Mouse (Mus musculus) lung, adult 2 months (tissue): ENCODE measurements around the gene Itgb8. TPM values are rescaled to one million over a fixed set of nuclear protein-coding genes. Genes with fewer than 3 reads are reported as not detected.
A peak's percentile ranks its signal among the peaks of the same experiment; 100 is the strongest.

Experiments
- DNase-seq: peaks from one replicate; pipeline ENCODE4 v3.0.0; 2022
- H3K4me1 ChIP-seq: fragments of 200-500 bp; 2 replicates; pipeline ENCODE4 v1.6.1; 2011; ENCODE audit warnings: low read length; ENCODE audit not compliant: control insufficient read depth, insufficient read depth
- H3K4me3 ChIP-seq: fragments of 200-500 bp; replicated peaks from 2 replicates; pipeline ENCODE3; 2011; ENCODE audit warnings: low read depth, mild to moderate bottlenecking, control low read depth, low read length; ENCODE audit errors: extremely low read depth
- CTCF ChIP-seq: fragments of 200-500 bp; IDR thresholded peaks from 2 replicates; pipeline ENCODE4 v1.5.1; 2011; ENCODE audit warnings: mild to moderate bottlenecking, low read length, control low read depth; ENCODE audit not compliant: insufficient read depth
- POLR2A ChIP-seq: fragments of 200-500 bp; IDR thresholded peaks from 2 replicates; pipeline ENCODE4 v1.6.1; 2011; ENCODE audit warnings: low read depth, mild to moderate bottlenecking, control low read depth, low read length, borderline replicate concordance; ENCODE audit errors: extremely low read depth
- WGBS: fragments of 180-500 bp; shearing (Covaris S2); methylation state at CpG from one replicate; pipeline ENCODE4 v1.1.7; 2018; 5-methylcytosine and 5-hydroxymethylcytosine counted together
- polyA plus RNA-seq: library from polyadenylated mRNA; depleted of rRNA; stranded (reverse); fragments of >200 nt; gene quantifications from 2 replicates; pipeline ENCODE4 v1.2.3, GENCODE M21; 2012; rRNA removed

The Itgb8 gene
- polyA plus RNA-seq, 1 experiment, result 0.41 TPM

GRCm38 (mm10) chr12:119157686-119158085, 80.9 kb downstream of the Itgb8 start:
- WGBS, result 89% methylated on average over 2 of the region's 2 CpGs
- TF ChIP-seq CTCF (no peak), POLR2A (no peak)
- Histone ChIP-seq H3K4me1 (no peaks in the 10 kb centered on the region), H3K4me3 (no peak overlapping the region)
- DNase-seq, result no peak

- H3K4me3 ChIP-seq, result peak overlapping the region; percentile 34
- no peaks in the 10 kb centered on the region for H3K4me1 ChIP-seq
- no peak for DNase-seq
- WGBS, result 46% methylated on average over 3 of the region's 3 CpGs
- TF ChIP-seq CTCF (no peak), POLR2A (no peak)
Observed at GRCm38 (mm10) chr12:119157068-119157467, 81.5 kb downstream of the Itgb8 start.

- DNase-seq, result no peak
- no peaks in the 10 kb centered on the region for H3K4me1 ChIP-seq
- TF ChIP-seq CTCF (no peak), POLR2A (no peak)
- no peak overlapping the region for H3K4me3 ChIP-seq
- 56% methylated on average over 4 of the region's 4 CpGs for WGBS
Observed at GRCm38 (mm10) chr12:119155566-119155965, 83.0 kb downstream of the Itgb8 start.

GRCm38 (mm10) chr12:119150956-119151355, 87.6 kb downstream of the Itgb8 start:
- H3K4me3 ChIP-seq, result no peak overlapping the region
- no peaks in the 10 kb centered on the region for H3K4me1 ChIP-seq
- no peak for DNase-seq
- TF ChIP-seq CTCF, result no peak
- TF ChIP-seq POLR2A, result no peak
- 93% methylated on average over 2 of the region's 2 CpGs for WGBS

- WGBS, result 60% methylated on average over 3 of the region's 3 CpGs
- TF ChIP-seq POLR2A (no peak), CTCF (no peak)
- DNase-seq, result no peak
Observed at GRCm38 (mm10) chr12:119147753-119148152, 90.8 kb downstream of the Itgb8 start.

GRCm38 (mm10) chr12:119146031-119146430, 92.6 kb downstream of the Itgb8 start:
- Histone ChIP-seq H3K4me1 (no peaks in the 10 kb centered on the region), H3K4me3 (no peak overlapping the region)
- TF ChIP-seq CTCF (no peak), POLR2A (no peak)
- DNase-seq, result no peak
- 83% methylated on average over 1 of the region's 1 CpGs for whole genome bisulfite sequencing

More at GRCm38 (mm10) chr12:119147753-119148152, 90.8 kb downstream of the Itgb8 start:
- Histone ChIP-seq H3K4me3 (no peak overlapping the region), H3K4me1 (no peaks in the 10 kb centered on the region)

- H3K4me3 ChIP-seq, result no peak overlapping the region
- TF ChIP-seq CTCF, result no peak
- no peak for TF ChIP-seq POLR2A
- no peak for DNase-seq
- no peaks in the 10 kb centered on the region for H3K4me1 ChIP-seq
- WGBS, result 49% methylated on average over 1 of the region's 1 CpGs
Observed at GRCm38 (mm10) chr12:119137946-119138345, 100.7 kb downstream of the Itgb8 start.

GRCm38 (mm10) chr12:119113522-119114135, 125.0 kb downstream of the Itgb8 start:
- Histone ChIP-seq H3K4me1 (no peaks in the 10 kb centered on the region), H3K4me3 (no peak overlapping the region)
- WGBS, result 44% methylated on average over 6 of the region's 6 CpGs
- no peak for DNase-seq
- no peak for TF ChIP-seq CTCF
- TF ChIP-seq POLR2A, result no peak

GRCm38 (mm10) chr12:119110091-119110490, 128.5 kb downstream of the Itgb8 start:
- no peak for TF ChIP-seq CTCF
- no peak for TF ChIP-seq POLR2A
- Histone ChIP-seq H3K4me3 (no peak overlapping the region), H3K4me1 (no peaks in the 10 kb centered on the region)
- no peak for DNase-seq
- 35% methylated on average over 2 of the region's 2 CpGs for WGBS

Other genes starting within 250 kb of the Itgb8 start
- gene Macc1, start 75.5 kb upstream of the Itgb8 start, polyA plus RNA-seq, result 0.54 and 0.83 TPM in 2 replicates